Mouse (Mus musculus): ENCODE results near the gene Vac14. TPM values are rescaled to one million over a fixed set of nuclear protein-coding genes. Genes with fewer than 3 reads are reported as not detected.

Gene Vac14
- polyA plus RNA-seq, 1 experiment = 17.0 TPM

DNA sequence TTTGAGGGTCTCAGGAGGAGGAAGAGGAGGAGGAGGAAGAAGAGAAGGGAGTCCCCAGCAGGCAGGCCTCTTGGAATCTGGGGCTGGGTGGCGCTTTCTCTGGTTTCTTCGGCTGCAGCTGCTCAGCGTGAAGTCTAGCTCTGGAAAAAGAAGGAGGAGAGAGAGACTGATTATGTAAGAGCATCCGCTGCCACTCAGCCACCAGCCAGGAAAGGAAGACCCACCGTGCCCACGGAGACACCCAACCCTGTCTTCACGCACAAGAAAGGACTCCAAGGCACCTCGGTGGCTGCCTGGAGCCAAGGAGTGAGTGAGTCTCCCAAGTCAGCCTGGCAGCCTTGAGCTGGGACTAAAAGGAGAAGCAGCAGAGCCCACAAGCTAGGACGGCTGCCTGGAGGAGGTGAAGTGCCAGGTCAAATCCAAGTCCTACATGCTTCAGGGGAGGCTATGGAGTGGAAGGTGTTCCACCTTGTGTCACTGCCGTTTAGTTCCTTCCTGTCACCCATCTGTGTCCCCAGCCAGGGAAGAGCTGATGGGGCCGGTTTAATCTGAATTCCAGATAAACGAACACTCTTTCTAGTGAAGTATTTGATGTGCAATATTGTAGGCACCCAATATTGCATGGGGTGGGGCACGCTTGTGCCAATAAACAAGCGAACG lies 137.3 kb downstream of the Vac14 start:
- no peak overlapping the region for H3K4me3 ChIP-seq (ENCODE audit: insufficient read depth, low read depth, low read length)
- no peak overlapping the region for H3K27ac ChIP-seq (replicated peaks; ENCODE audit: low read depth, low read length)
- peaks cover 2% of the 10 kb centered on the region; the same call in 1 of the 2 replicates for H3K4me1 ChIP-seq (ENCODE audit: control insufficient read depth, insufficient read depth, insufficient read length, low read length)

DNA sequence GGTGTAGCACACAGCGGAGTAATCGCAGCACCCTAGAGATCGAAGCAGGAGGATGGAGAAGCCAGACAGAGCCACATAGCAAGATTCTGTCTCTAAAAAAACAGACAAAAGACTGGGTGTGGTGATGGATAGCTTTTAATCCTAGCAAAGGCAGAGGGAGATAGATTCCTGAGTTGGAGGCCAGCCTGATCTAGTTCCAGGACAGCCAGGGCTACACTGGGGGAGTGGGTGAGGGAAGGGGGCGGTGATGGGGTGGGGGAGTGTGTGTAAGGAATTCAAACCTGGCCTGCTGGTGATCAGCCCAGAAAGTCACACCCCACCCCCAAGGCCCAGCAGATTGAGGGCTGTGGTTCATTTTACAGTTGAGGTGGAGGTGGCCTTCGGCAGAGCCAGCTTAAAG lies 137.8 kb downstream of the Vac14 start:
- Histone ChIP-seq H3K4me3 (ENCODE audit: insufficient read depth, low read depth, low read length) (no peak overlapping the region), H3K27ac (replicated peaks; ENCODE audit: low read depth, low read length) (no peak overlapping the region), H3K4me1 (ENCODE audit: control insufficient read depth, insufficient read depth, insufficient read length, low read length) (peaks cover 6% of the 10 kb centered on the region; the same call in 1 of the 2 replicates)

DNA sequence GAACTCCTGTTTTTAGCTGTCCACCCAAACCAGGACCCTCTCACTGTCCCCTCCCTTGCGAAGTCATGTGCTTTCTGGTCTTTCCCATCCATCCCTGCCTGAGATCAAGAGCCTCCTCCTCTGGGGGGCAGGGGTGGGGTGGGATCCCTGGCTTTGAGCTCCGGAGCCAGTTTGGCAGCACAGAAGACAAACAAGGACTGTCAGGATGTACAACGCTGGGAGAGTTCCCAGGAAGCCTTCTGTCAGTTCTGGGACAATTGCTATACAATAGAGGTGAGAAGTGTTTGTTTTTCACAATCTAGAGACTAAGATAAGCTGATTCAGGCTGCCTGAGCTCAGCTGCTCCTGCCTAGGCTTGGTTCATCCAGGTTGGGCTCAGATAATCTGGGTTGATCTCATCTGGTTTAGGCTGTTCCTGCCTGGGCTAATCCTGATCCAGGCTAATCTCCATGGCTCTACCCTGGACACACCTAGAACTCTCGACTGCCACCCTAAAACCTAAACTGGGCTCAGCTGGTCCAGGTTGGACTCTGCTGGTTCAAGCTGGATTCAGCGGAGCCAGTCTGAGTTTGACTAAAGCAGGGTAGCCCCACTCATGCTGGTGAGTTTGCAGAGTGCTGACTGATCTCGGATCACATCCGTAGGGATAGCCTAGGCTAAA lies 142.0 kb downstream of the Vac14 start:
- Histone ChIP-seq H3K27ac (replicated peaks; ENCODE audit: low read depth, low read length) (0 out of 2 replicates have a peak overlapping the region, but pooled peaks have one; percentile 28), H3K4me3 (ENCODE audit: insufficient read depth, low read depth, low read length) (no peak overlapping the region), H3K4me1 (ENCODE audit: control insufficient read depth, insufficient read depth, insufficient read length, low read length) (peaks cover 6% of the 10 kb centered on the region; the same call in 1 of the 2 replicates)

DNA sequence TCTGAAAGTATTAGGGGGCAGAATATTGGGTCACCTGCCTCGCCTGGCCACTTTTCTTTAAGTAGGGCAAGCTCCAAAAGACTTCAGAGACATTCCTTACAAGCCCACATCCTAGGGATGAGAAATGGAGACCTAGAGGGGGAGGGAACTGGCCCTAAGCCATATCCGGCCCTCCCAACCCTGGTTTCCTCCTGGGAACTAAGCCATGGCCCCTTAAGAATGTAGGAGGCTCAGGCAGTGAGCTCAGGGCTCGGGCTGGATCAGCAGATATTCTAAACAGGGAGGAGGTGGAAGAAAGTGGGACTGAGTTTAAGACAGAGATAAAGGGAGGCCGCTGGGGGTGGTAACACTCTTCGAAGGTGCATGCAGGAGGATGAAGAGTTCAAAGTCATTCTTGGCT lies 142.8 kb downstream of the Vac14 start:
- Histone ChIP-seq H3K27ac (replicated peaks; ENCODE audit: low read depth, low read length) (peak overlapping the region; percentile 28; the same call in 1 of the 2 replicates), H3K4me3 (ENCODE audit: insufficient read depth, low read depth, low read length) (no peak overlapping the region), H3K4me1 (ENCODE audit: control insufficient read depth, insufficient read depth, insufficient read length, low read length) (peaks cover 6% of the 10 kb centered on the region; the same call in 1 of the 2 replicates)

DNA sequence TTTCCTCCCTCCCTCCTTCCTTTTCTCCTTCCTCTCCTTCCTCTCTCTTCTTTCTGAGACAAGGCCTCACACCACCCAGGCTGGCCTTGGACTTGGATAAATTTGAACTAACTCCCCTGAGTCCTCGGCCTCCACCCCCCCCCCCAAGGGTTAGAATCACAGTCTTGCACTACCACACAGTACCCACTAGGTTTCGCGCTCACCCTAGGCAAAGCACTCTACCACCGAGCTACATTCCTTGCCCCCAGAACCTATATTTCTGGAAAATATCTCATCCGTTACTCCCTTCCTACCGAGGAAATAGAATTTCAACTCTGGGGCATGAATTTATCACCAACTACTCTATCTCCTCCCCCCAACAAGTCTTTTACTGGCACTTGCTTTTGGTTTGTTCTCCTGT lies 143.6 kb downstream of the Vac14 start:
- Histone ChIP-seq H3K27ac (replicated peaks; ENCODE audit: low read depth, low read length) (0 out of 2 replicates have a peak overlapping the region, but pooled peaks have one; percentile 6), H3K4me1 (ENCODE audit: control insufficient read depth, insufficient read depth, insufficient read length, low read length) (peaks cover 6% of the 10 kb centered on the region; the same call in 1 of the 2 replicates), H3K4me3 (ENCODE audit: insufficient read depth, low read depth, low read length) (no peak overlapping the region)

DNA sequence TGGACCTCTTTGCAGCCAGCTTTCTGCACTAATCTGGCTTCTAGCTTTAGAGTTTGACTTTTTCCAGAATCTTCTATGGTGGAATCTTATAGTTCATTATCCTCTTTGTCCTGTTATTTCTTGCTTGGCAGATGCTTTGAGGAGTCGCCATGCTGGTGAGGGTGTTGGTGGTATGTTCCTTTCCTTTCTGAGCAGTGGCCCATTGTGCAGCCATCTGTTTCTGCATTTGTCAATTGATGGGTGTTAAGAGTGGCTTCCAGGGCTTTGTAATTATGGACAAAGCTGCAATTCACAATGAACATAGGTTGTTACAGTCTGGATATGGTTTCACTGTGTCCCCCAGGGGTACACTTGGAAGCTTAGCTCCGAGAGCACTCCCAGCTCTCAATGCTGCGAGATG lies 146.3 kb downstream of the Vac14 start:
- Histone ChIP-seq H3K27ac (replicated peaks; ENCODE audit: low read depth, low read length) (no peak overlapping the region), H3K4me1 (ENCODE audit: control insufficient read depth, insufficient read depth, insufficient read length, low read length) (peaks cover 6% of the 10 kb centered on the region; the same call in 1 of the 2 replicates), H3K4me3 (ENCODE audit: insufficient read depth, low read depth, low read length) (no peak overlapping the region)

DNA sequence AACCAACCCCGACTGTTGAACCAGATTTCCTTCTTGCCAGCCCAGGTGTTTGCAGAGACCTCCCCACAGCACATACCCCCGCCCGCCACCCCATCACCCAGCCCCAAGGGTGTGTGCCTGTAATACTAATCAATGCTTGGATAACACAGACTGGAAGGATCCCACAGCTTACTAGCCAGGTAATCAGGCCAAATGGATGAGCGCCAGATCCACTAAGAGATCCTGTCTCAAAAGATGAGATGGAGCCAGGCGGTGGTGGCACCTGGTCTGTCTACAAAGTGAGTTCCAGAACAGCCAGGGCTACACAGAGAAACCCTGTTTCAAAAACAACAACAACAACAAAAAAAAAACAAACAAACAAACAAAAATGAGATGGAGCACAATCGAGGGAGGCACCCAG lies 148.9 kb downstream of the Vac14 start:
- no peak overlapping the region for H3K27ac ChIP-seq (replicated peaks; ENCODE audit: low read depth, low read length)
- no peak overlapping the region for H3K4me3 ChIP-seq (ENCODE audit: insufficient read depth, low read depth, low read length)
- no peaks in the 10 kb centered on the region for H3K4me1 ChIP-seq (ENCODE audit: control insufficient read depth, insufficient read depth, insufficient read length, low read length)

Other genes with a start within 250 kb of the Vac14 start
- 7.1 and 10.8 TPM in 2 replicates for gene Mtss1l, start 102.9 kb downstream of the Vac14 start, polyA plus RNA-seq (2012; ENCODE audit: insufficient read depth, insufficient read length, missing spikeins)
- gene Il34, start 187.3 kb downstream of the Vac14 start, polyA plus RNA-seq (2012; ENCODE audit: insufficient read depth, insufficient read length, missing spikeins) = 3.6 and 6.1 TPM in 2 replicates
- gene Cog4, start 228.0 kb downstream of the Vac14 start, polyA plus RNA-seq (2012; ENCODE audit: insufficient read depth, insufficient read length, missing spikeins) = 52.6 and 53.8 TPM in 2 replicates
- gene Sf3b3, start 228.2 kb downstream of the Vac14 start, polyA plus RNA-seq (2012; ENCODE audit: insufficient read depth, insufficient read length, missing spikeins) = 8.6 and 13.7 TPM in 2 replicates

Data from brown adipose tissue, adult 24 weeks (tissue).